Mouse (Mus musculus): ENCODE measurements at regions not wholly inside any gene's neighbourhood (a gene's known extent, or its start where the extent isn't known, plus 50 kb on each side); places are given as distances from the start of the nearest gene placed in this dataset.

- no peak for TF ChIP-seq CTCF (IDR thresholded peaks at IDR 0.05; ENCODE audit: low read depth)
- no peak for TF ChIP-seq EP300 (IDR thresholded peaks at IDR 0.05; ENCODE audit: low read depth)
Observed at GRCm38 (mm10) chr3:38235033-38235735, 249.5 kb downstream of the Ankrd50 start.
